Mouse (Mus musculus) E14TG2a.4 (cell line): ENCODE results near the gene AL731706.1.

Source experiments
- H3K27me3 ChIP-seq: 2 replicates; pipeline ENCODE4 v1.6.1; 2014; ENCODE audit warnings: low read length, control low read depth; ENCODE audit not compliant: insufficient read depth
- H3K36me3 ChIP-seq: 2 replicates; pipeline ENCODE4 v1.6.1; 2014; ENCODE audit warnings: low read length, control low read depth; ENCODE audit not compliant: insufficient read depth
- H3K4me1 ChIP-seq: replicated peaks from 2 replicates; pipeline ENCODE4 v1.6.1; 2014; ENCODE audit warnings: low read depth, low read length, control low read depth
- H3K4me3 ChIP-seq: replicated peaks from 2 replicates; pipeline ENCODE4 v1.5.1; 2014; ENCODE audit warnings: mild to moderate bottlenecking, low read length
- H3K9me3 ChIP-seq: 2 replicates; pipeline ENCODE4 v1.6.1; 2014; ENCODE audit warnings: low read length, control low read depth
- CTCF ChIP-seq: conservative IDR thresholded peaks from 2 replicates; pipeline ENCODE4 v1.5.1; 2014; ENCODE audit warnings: low read length
- NANOG ChIP-seq: IDR thresholded peaks from 2 replicates; pipeline ENCODE4 v1.6.1; 2014; ENCODE audit warnings: borderline replicate concordance, low read length, mixed read lengths
- POU5F1 ChIP-seq: IDR thresholded peaks from 2 replicates; pipeline ENCODE4 v1.6.1; 2014; ENCODE audit warnings: low read length, borderline replicate concordance

Gene AL731706.1

DNA sequence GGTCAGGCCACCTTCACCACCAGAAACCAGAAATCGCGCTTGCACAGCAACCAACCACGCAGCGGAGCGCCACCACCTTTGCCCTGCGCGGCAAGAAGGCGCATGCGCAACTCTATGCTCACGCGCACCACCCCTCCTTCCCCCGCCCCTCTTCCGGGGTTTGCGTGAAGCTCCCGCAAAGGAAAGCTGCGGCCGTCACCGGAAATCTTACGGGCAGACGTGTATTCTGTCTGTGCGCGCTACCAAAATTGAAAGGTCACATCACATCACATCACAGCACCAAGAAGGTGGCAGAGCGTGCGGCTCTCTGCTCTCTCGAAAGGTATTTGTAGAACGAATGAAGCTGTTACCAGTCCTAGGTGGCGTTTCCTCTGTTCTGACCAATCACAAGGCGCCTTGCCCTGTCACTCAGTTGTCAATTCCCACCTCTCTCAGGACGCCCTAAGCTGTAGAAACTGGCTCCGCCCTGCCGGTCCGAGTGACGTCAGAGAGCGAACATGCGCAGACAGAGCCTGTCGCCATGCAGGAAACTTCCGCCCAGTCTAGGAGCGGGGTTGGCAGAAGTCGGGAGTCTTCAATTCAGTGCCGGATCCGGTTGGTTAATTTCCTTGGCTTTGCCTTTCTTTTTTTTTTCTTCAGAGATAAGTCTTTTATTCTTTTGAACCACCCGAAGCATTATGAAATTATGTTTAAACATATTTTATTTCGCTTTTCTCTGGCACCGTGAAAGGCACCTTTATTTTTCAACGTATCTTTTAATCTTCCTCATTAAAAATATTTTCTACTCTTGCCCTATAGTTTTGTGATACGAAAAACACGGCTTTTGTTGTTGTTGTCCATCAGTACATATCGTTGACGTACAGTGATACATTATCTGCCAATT, at the start of gene AL731706.1, which contains the start of the genes Slx4ip and Mkks:
TSS of gene AL731706.1 (minus strand) at position 322 of the 883 bp plus-strand sequence.
TSS of gene Slx4ip (plus strand) at position 151 of the 883 bp plus-strand sequence.
TSS of gene Mkks (minus strand) at position 322 of the 883 bp plus-strand sequence.
- Histone ChIP-seq H3K4me3 (peak within 1 kb of the TSS; percentile 89), H3K4me1 (peaks cover 14% of the 10 kb centered on the region), H3K27me3 (no peaks in the 10 kb centered on the region), H3K36me3 (peaks cover 18% of the 10 kb centered on the region), H3K9me3 (no peaks in the 10 kb centered on the region)
- TF ChIP-seq POU5F1 (no peak), CTCF (no peak), NANOG (no peak)

DNA sequence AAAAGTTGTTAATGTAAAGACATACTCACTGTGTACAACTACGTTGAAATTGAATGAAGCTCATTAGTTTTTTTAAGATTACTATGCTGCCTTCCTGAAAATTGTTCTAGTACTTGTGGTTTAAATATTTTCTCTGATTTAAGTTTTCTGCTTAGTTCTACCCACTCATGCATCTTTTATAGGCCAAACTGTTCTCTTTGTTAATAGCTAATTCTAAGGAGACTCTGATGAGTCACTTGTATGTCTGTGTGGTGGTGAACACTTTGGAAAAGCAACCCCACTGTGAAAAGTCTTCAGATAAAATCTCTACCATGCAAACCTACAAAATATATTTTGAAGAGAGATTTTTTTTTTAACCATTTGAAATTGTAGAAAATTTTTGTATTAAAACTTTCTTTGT, 47.1 kb upstream of the AL731706.1 start:
- no peaks in the 10 kb centered on the region for H3K27me3 ChIP-seq
- TF ChIP-seq CTCF (no peak), POU5F1 (no peak), NANOG (no peak)
- H3K4me3 ChIP-seq: no peak overlapping the region
- no peaks in the 10 kb centered on the region for H3K9me3 ChIP-seq
- no peaks in the 10 kb centered on the region for H3K4me1 ChIP-seq
- no peaks in the 10 kb centered on the region for H3K36me3 ChIP-seq

DNA sequence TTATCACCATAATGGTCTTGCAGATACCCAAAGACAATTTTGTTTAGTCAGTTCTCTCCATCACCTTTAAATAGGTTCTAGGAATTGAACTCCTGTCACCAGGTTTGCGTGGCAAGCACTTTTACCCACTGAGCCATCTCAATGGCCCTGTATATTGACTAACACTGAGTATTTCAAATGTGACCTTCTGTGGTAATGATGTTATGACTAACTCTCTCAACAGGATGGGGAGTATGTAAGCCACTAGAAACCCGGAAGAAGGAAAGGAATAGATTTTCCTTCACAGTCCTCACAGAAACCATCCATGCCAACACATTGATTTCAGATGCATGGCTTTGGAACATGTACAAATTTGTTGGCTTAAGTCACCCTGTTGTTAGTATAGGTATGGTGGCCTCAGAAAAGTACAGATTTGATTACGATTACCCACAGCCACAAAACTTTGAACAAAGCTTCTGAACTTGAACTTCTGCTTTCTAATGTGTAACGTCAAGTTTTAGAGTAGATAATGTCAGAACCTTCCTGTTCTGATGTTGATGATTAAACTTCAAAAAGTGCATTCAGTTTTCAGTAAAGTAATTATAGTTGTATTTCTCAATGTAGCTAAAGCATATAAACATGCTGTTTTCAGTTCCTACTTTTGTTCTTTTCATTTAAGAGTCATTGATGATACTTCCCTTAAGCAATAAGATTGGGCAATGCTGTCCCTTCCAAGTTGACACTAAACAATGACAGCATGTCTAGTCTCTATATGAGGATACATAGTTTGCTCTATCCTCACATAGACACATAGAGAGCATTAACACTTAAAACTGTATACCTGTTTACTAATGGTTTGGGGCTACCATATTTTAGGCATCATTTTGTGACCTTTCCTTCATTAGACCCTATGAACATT, 45.5 kb upstream of the AL731706.1 start:
- Histone ChIP-seq H3K36me3 (no peaks in the 10 kb centered on the region), H3K4me3 (no peak overlapping the region), H3K9me3 (no peaks in the 10 kb centered on the region), H3K27me3 (no peaks in the 10 kb centered on the region), H3K4me1 (no peaks in the 10 kb centered on the region)
- TF ChIP-seq CTCF (no peak), NANOG (no peak), POU5F1 (no peak)

DNA sequence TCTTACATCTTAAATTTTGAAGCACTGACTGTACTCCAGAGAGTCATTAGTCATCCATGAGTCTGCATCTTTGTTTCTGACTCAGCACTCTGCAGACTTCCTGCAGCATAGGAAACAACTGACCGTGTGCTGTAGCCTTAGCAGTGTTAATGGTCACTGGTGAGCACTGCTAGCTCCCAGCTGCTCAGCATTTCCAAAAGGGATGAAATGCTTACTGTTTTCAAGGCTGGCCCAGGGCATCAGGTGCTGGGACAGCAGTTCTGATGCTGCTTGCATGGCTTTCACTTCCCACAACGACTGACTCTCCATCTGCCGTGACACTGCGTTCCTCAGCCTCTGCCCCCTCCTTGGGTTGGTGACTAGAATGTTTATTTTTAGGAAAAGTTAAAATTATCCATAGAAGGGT, 29.8 kb upstream of the AL731706.1 start:
- Histone ChIP-seq H3K9me3 (no peaks in the 10 kb centered on the region), H3K27me3 (no peaks in the 10 kb centered on the region), H3K4me3 (no peak overlapping the region), H3K4me1 (peaks cover 17% of the 10 kb centered on the region), H3K36me3 (no peaks in the 10 kb centered on the region; the same call in 1 of the 2 replicates)
- TF ChIP-seq CTCF (no peak), POU5F1 (no peak)

DNA sequence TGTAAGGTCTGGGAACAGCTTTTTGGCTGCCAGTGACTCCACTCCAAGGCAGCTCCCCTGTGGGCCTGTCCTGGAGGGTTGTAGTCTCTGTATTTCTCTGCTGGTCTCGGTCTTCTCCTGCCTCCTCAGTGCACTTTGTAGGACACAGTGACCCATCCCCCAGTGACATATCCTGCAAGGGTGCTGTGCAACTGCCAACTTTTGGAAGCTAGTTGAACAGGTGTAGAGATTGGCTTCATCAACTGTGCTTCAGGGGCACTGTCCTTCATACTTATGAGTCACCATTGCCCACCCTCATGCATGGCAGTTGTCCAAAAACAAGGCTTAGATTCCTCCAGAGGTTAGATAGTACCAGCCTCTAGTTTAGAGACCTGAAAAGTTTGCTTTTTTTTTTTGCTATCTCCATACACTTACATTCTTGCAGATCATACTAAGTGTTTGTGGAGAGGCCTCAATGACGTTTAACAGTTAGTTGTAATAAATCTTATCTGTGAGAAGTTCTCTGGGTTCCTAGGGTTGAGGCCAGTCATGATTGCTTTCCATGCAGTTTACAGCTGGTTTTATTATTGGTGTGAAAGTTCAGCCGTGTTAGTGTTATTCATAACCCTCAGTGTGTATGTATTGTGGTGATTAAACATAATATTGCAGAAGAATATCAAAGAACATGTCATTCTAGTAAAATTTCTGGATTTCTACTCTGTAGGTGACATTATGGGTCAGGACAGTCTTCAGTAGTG, 29.2 kb upstream of the AL731706.1 start:
- no peak for TF ChIP-seq CTCF
- no peak for TF ChIP-seq POU5F1
- TF ChIP-seq NANOG: no peak
- H3K4me3 ChIP-seq: no peak overlapping the region
- no peaks in the 10 kb centered on the region for H3K27me3 ChIP-seq
- no peaks in the 10 kb centered on the region for H3K9me3 ChIP-seq
- H3K4me1 ChIP-seq: peaks cover 17% of the 10 kb centered on the region
- H3K36me3 ChIP-seq: no peaks in the 10 kb centered on the region; the same call in 1 of the 2 replicates

DNA sequence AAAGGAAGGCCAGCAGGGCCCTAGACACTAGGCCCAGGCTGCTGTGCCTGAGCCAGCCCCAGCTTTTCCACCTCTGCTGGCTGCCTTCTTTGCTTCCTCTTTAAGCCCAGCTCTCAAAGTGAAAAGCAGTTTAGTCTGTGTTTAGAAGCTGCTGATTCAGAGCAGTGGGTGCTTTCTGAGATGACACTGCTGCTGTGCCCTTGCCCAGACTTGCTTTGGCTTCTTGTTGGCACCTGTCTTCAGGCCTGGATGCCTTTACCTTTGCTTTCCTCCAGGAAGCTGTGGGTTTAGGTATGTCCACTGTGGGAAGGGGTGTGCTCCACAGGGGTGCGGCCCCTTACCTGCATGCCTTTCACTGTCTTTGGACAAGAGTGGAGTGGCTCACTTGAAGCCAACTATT, 28.2 kb upstream of the AL731706.1 start:
- Histone ChIP-seq H3K27me3 (no peaks in the 10 kb centered on the region), H3K4me3 (no peak overlapping the region), H3K36me3 (no peaks in the 10 kb centered on the region; the same call in 1 of the 2 replicates), H3K4me1 (peaks cover 17% of the 10 kb centered on the region), H3K9me3 (no peaks in the 10 kb centered on the region)
- TF ChIP-seq POU5F1 (no peak), CTCF (no peak), NANOG (no peak)

DNA sequence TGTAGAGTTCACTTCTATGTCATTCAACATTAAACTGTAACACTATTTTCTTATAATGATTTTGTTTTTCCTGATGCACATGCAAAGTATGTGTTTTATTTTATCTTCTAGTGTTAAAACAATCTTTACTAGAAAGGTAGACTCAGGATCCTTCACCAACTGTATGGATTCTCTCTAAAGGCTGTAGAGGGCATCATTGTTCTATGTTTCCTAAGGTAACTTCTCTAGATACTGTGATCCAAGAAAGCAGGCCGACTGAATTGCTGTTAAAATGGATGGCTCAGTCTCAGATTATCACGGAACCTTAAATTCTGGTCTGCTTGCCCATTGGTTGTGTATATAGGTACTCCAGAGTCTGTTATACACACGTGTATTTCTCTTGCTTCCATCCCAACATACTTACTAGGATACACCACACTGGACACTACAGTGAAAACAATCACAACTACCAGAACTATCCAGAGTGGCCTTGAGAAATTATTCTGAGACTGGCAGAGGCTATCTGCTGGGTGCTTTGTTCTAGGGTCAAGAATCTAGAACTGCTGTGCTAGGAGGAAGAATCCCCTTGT, 23.2 kb upstream of the AL731706.1 start:
- no peaks in the 10 kb centered on the region for H3K9me3 ChIP-seq
- H3K27me3 ChIP-seq: no peaks in the 10 kb centered on the region
- TF ChIP-seq CTCF (no peak), NANOG (no peak), POU5F1 (no peak)
- H3K4me3 ChIP-seq: no peak overlapping the region
- no peaks in the 10 kb centered on the region for H3K36me3 ChIP-seq
- H3K4me1 ChIP-seq: peaks cover 5% of the 10 kb centered on the region
